Mouse (Mus musculus): ENCODE data around the gene Cradd.

DNA sequence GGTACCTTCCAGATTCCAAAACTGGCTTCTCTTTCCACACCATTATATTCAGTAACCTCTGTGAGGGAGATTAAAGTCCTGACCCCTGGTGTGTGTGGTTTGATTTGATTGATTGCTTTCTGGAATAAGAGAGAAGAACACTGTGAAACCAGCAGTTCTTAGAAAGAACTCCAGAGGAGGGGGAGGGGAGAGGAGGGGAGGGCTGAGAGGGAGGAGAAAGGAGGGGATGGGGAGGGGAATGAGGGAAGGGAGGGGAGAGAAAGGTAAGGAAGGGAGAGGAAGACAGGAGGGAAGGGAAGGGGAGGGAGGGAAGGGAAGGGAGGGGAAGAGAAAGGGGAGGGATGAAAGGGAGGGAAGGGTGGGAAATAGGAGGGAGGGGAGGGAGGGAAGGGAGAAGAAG, 30.7 kb upstream of the Cradd start:
- no peak for TF ChIP-seq GATA1 (IDR thresholded peaks at IDR 0.05; ENCODE audit: borderline replicate concordance, low read length)
- TF ChIP-seq FLI1 (IDR thresholded peaks at IDR 0.05; ENCODE audit: low read length): no peak
